Mouse (Mus musculus): ENCODE data around the gene 1700025C18Rik.

DNA sequence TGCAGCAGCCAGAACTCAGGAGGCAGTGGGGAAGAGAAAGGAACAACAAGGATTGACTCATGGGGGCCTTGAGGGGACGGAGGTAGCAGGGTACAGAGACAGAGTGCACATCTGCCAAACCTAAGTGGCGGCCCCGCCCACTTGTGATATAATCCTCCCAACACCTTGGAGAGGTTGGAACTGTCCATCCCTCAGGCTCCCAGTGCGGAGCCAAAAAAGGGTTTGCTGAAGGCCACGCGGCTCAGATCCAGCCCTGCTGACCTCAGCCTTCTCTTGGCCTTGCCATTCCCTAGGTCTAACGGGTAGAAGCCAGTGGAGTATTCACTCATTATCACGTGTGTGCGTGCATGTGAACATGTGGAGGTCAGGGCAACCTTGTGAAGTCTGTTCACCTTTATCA lies 9.9 kb downstream of the 1700025C18Rik start:
- TF ChIP-seq CTCF (IDR thresholded peaks at IDR 0.05; ENCODE audit: borderline replicate concordance, extremely low read depth, insufficient read depth, insufficient read length) (no peak), POLR2A (IDR thresholded peaks at IDR 0.05; ENCODE audit: borderline replicate concordance, extremely low read depth, insufficient read depth, insufficient read length, poor library complexity, severe bottlenecking) (no peak)

All from brain, embryonic 14.5 days (tissue).